8 mouse cellular contexts compared by ENCODE assay signal in genomic region chr13:93305149-93305548, GRCm38 (mm10). TPM values are rescaled to one million over a fixed set of nuclear protein-coding genes. Genes with fewer than 3 reads are reported as not detected.
DNase-seq lines count a peak whose midpoint lies in the region; ATAC-seq and TF ChIP-seq lines count a peak whose summit lies in the region.

No protein-coding gene starts in this region.

- H3K9me3 ChIP-seq in CH12.LX (replicated peaks; ENCODE audit: low read length), result no peaks in the 10 kb centered on the region
- no peaks in the 10 kb centered on the region for H3K9me3 ChIP-seq in forebrain, embryonic 16.5 days (ENCODE audit: control insufficient read depth, low read length)
- H3K9me3 ChIP-seq in midbrain, embryonic 10.5 days (replicated peaks), result no peaks in the 10 kb centered on the region

- H3K4me2 ChIP-seq in CH12.LX (ENCODE audit: insufficient read depth, low read depth, poor library complexity, severe bottlenecking), result peak overlapping the region; percentile 68
- H3K4me2 ChIP-seq in forebrain, embryonic 16.5 days (ENCODE audit: low read length), result peak overlapping the region; percentile 83

- no peak for TF ChIP-seq EP300 in heart, adult 2 months (IDR thresholded peaks at IDR 0.05; ENCODE audit: insufficient read depth, low read depth, low read length)
- TF ChIP-seq EP300 in CH12.LX (IDR thresholded peaks at IDR 0.05; ENCODE audit: low read length), result no peak

- TF ChIP-seq CTCF in heart, adult 2 months (IDR thresholded peaks at IDR 0.05), result peak; percentile 22; the same call in 1 of the 2 replicates
- no peak for TF ChIP-seq CTCF in CH12.LX (conservative IDR thresholded peaks at IDR 0.05 in 1 of 2, IDR thresholded peaks at IDR 0.05 in 1 of 2; ENCODE audit: low read depth in 2 of 2, low read length in 2 of 2)

- H3K36me3 ChIP-seq in heart, adult 2 months (ENCODE audit: control insufficient read depth, insufficient read depth, low read length), result no peaks in the 10 kb centered on the region; the same call in 1 of the 2 replicates
- no peaks in the 10 kb centered on the region for H3K36me3 ChIP-seq in CH12.LX (replicated peaks in 1 of 2; ENCODE audit: control insufficient read depth in 1 of 2, insufficient read depth in 1 of 2, low read length in 1 of 2)
- H3K36me3 ChIP-seq in forebrain, embryonic 16.5 days (ENCODE audit: control insufficient read depth, insufficient read depth), result no peaks in the 10 kb centered on the region
- no peaks in the 10 kb centered on the region for H3K36me3 ChIP-seq in midbrain, embryonic 10.5 days

- TF ChIP-seq POLR2A in heart, adult 2 months (IDR thresholded peaks at IDR 0.05; ENCODE audit: insufficient read depth, low read depth, low read length), result no peak
- no peak for TF ChIP-seq POLR2A in CH12.LX (IDR thresholded peaks at IDR 0.05; ENCODE audit: low read depth, low read length)

- intact Hi-C loops in heart, adult 2 months (cut with DNase I), result loop anchor here (5.0 to 10.0 kb wide), 2 partner anchors 97 to 980 kb away; partner anchors contain the start of gene Scamp1
- intact Hi-C loops in heart, postnatal 14 days (cut with DNase I), result loop anchor here (2.0 to 10.0 kb wide), 4 partner anchors 92 to 420 kb away; partner anchors contain the start of gene Jmy

- H3K79me2 ChIP-seq in heart, adult 2 months (replicated peaks; ENCODE audit: control insufficient read depth, insufficient read depth, low read length), result no peaks in the 10 kb centered on the region
- H3K79me2 ChIP-seq in CH12.LX (replicated peaks; ENCODE audit: control insufficient read depth, extremely low read depth, insufficient read depth, poor library complexity, severe bottlenecking), result peaks cover 15% of the 10 kb centered on the region

- no peak for DNase-seq in heart, adult 2 months
- no peak for DNase-seq in heart, postnatal 14 days
- no peak for DNase-seq in CH12.LX (ENCODE audit: extremely low read depth)
- no peak for DNase-seq in midbrain, embryonic 10.5 days (ENCODE audit: low spot score)
- no peak for DNase-seq in right cerebral cortex, postnatal 10 days (ENCODE audit: low spot score in 2 of 2)
- DNase-seq in layer of hippocampus, postnatal 14 days (ENCODE audit: low spot score in 2 of 2), result no peak
- no peak for DNase-seq in urinary bladder, postnatal 10 days (ENCODE audit: low spot score)

- dilution Hi-C loops in CH12.LX (cut with MboI; ENCODE audit: extremely low pct_ligation_motif_present, extremely low pct_unique_long_range_greater_than_20kb, low sequenced_read_pairs), result no loop called here

- H3K9ac ChIP-seq in heart, adult 2 months (ENCODE audit: low read depth, low read length), result peak overlapping the region; percentile 95
- H3K9ac ChIP-seq in CH12.LX (ENCODE audit: insufficient read depth, low read depth), result 0 out of 2 replicates have a peak overlapping the region, but pooled peaks have one; percentile 67
- H3K9ac ChIP-seq in forebrain, embryonic 16.5 days (replicated peaks; ENCODE audit: low read depth, low read length), result peak overlapping the region; percentile 93

- WGBS in heart, adult 2 months, result 14% methylated on average over 7 of the region's 7 CpGs
- WGBS in forebrain, embryonic 16.5 days, result 3% methylated on average over 7 of the region's 7 CpGs
- 22% methylated on average over 7 of the region's 7 CpGs for WGBS in midbrain, embryonic 10.5 days

- TF ChIP-seq RAD21 in CH12.LX (IDR thresholded peaks at IDR 0.05; ENCODE audit: low read depth, low read length), result no peak

- in situ Hi-C loops in CH12.LX (cut with MboI; ENCODE audit: low pct_ligation_motif_present, low pct_unique_long_range_greater_than_20kb, low sequenced_read_pairs), result no loop called here

- H3K27me3 ChIP-seq in heart, adult 2 months (ENCODE audit: control insufficient read depth, insufficient read depth, low read length), result no peaks in the 10 kb centered on the region
- no peaks in the 10 kb centered on the region for H3K27me3 ChIP-seq in CH12.LX (replicated peaks)
- H3K27me3 ChIP-seq in forebrain, embryonic 16.5 days (replicated peaks; ENCODE audit: control insufficient read depth, insufficient read depth, low read length), result no peaks in the 10 kb centered on the region
- H3K27me3 ChIP-seq in midbrain, embryonic 10.5 days (ENCODE audit: low read depth, poor library complexity, severe bottlenecking), result no peaks in the 10 kb centered on the region

- H3K4me1 ChIP-seq in heart, adult 2 months (ENCODE audit: control insufficient read depth, insufficient read depth, low read length), result peaks cover 1% of the 10 kb centered on the region
- H3K4me1 ChIP-seq in CH12.LX (ENCODE audit: control insufficient read depth in 1 of 2, insufficient read depth in 2 of 2), result peaks cover 9 to 55% of the 10 kb centered on the region in 2 experiments
- H3K4me1 ChIP-seq in forebrain, embryonic 16.5 days (replicated peaks; ENCODE audit: control insufficient read depth, insufficient read depth, low read length), result peaks cover 32% of the 10 kb centered on the region
- peaks cover 55% of the 10 kb centered on the region for H3K4me1 ChIP-seq in midbrain, embryonic 10.5 days

- no peak for ATAC-seq in forebrain, embryonic 16.5 days

- H3K4me3 ChIP-seq in heart, adult 2 months, result peak overlapping the region; percentile 78
- H3K4me3 ChIP-seq in CH12.LX (replicated peaks in 1 of 3; ENCODE audit: low read depth in 2 of 3, low read length in 2 of 3, poor library complexity in 1 of 3), result peak overlapping the region; percentile 59 to 71 (median 65)
- H3K4me3 ChIP-seq in forebrain, embryonic 16.5 days (replicated peaks; ENCODE audit: low read length), result peak overlapping the region; percentile 84
- peak overlapping the region; percentile 80 for H3K4me3 ChIP-seq in midbrain, embryonic 10.5 days

- peak overlapping the region; percentile 98 for H3K27ac ChIP-seq in heart, adult 2 months
- no peak overlapping the region for H3K27ac ChIP-seq in CH12.LX (ENCODE audit: insufficient read depth, low read depth)
- no peak overlapping the region; the same call in 1 of the 2 replicates for H3K27ac ChIP-seq in forebrain, embryonic 16.5 days (ENCODE audit: low read length)
- H3K27ac ChIP-seq in midbrain, embryonic 10.5 days (replicated peaks), result no peak overlapping the region; the same call in 1 of the 2 replicates

TF ChIP-seq in CH12.LX, 34 proteins besides CTCF, POLR2A, EP300 and RAD21:
- no peak for TF ChIP-seq KAT2A (IDR thresholded peaks at IDR 0.05; ENCODE audit: insufficient replicate concordance, low read length)
- no peak for TF ChIP-seq NELFE (IDR thresholded peaks at IDR 0.05; ENCODE audit: low read depth, low read length)

RNA-seq across cellular contexts. Expression of gene Homer1, which starts 5.7 kb away (rescaled TPM):
- total RNA-seq in heart, adult 2 months (2021), result 10 to 100 TPM; 54.8 to 64.0 TPM
- 6.6 and 19.9 TPM in 2 replicates for polyA plus RNA-seq in heart, adult 2 months (2012; rRNA removed)
- 10 to 100 TPM; 63.8 to 67.9 TPM for total RNA-seq in heart, postnatal 14 days (2021)
- 16.2 and 16.4 TPM in 2 replicates for total RNA-seq in CH12.LX (2012; rRNA removed)
- 32.2 and 35.7 TPM in 2 replicates for total RNA-seq in CH12.LX (2014; rRNA removed)
- 12.6 and 14.6 TPM in 2 replicates for polyA plus RNA-seq in CH12.LX (2012; ENCODE audit: insufficient read length, low read depth)
- 15.7 and 17.0 TPM in 2 replicates for polyA plus RNA-seq in forebrain, embryonic 16.5 days (2015; fragmentation: Nextera tagmentation; extraction: Ambion mirVana)
- polyA plus RNA-seq in midbrain, embryonic 10.5 days (2016; fragmentation: Nextera tagmentation; extraction: Ambion mirVana), result 7.4 and 7.8 TPM in 2 replicates
- 100 to 1,000 TPM; 145 TPM for total RNA-seq in layer of hippocampus, postnatal 14 days (2021)
